ENCODE assay signal across 25 mouse cellular contexts in the genomic region with DNA sequence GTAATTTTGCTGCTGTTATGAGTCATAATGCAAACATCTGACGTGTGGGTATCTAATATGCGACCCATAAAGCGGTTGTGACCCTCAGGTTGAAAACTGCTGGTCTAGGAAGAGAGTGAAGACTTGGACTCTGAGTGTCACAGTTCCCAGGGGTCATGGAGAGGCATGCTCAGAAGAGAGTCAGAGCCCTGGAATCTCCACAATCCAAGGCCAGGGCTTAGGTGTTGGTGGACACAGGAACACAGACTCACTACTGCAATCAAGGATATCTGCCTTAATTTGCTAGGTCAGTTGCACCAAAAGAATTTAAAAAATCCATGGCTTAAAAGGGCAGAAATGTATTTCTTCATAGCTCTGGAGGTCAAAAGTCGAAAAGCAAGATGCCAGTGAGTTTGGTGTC. TPM values are rescaled to one million over a fixed set of nuclear protein-coding genes. Genes with fewer than 3 reads are reported as not detected.
A peak's percentile ranks its signal among the peaks of the same experiment; 100 is the strongest.
DNase-seq lines count a peak whose midpoint lies in the region; ATAC-seq and TF ChIP-seq lines count a peak whose summit lies in the region.
"Had no signal": no experiment of that assay in that cellular context is flagged by ENCODE, and none has a peak within 500 bp of the region (broad histone marks: within the 10 kb centered on the region; RNA-seq: fewer than 3 reads in every experiment).

No protein-coding gene starts in this region.

- H3K36me3 ChIP-seq in testis, adult 2 months (ENCODE audit: control insufficient read depth, insufficient read depth, low read length) = no peaks in the 10 kb centered on the region
- H3K36me3 ChIP-seq: embryonic facial prominence, embryonic 13.5 days; embryonic facial prominence, embryonic 15.5 days; forebrain, embryonic 10.5 days; forebrain, embryonic 12.5 days had no signal

- peak; percentile 62 for ATAC-seq in Patski
- ATAC-seq: forebrain, embryonic 14.5 days; forebrain, embryonic 16.5 days had no signal

- POLR2A ChIA-PET in Patski (lab: Charles Lee) = no interaction called here

- in situ Hi-C loops in Patski (cut with MboI; ENCODE audit: low pct_unique_long_range_greater_than_20kb) = no loop called here

- H3K27ac ChIP-seq in testis, adult 2 months (ENCODE audit: control insufficient read depth, insufficient read depth, low read depth, low read length) = no peak overlapping the region
- H3K27ac ChIP-seq: embryonic facial prominence, embryonic 13.5 days; embryonic facial prominence, embryonic 15.5 days; forebrain, embryonic 10.5 days; forebrain, embryonic 12.5 days had no signal

- no peaks in the 10 kb centered on the region for H3K27me3 ChIP-seq in testis, adult 2 months (ENCODE audit: control insufficient read depth, insufficient read depth, low read length)
- no peaks in the 10 kb centered on the region for H3K27me3 ChIP-seq in Patski
- H3K27me3 ChIP-seq: embryonic facial prominence, embryonic 13.5 days; embryonic facial prominence, embryonic 15.5 days; forebrain, embryonic 12.5 days had no signal

- H3K4me1 ChIP-seq in testis, adult 2 months (ENCODE audit: control insufficient read depth, insufficient read depth, low read length) = peaks cover 10% of the 10 kb centered on the region
- H3K4me1 ChIP-seq: forebrain, embryonic 12.5 days had no signal

- no peak for TF ChIP-seq POLR2A in testis, adult 2 months (IDR thresholded peaks at IDR 0.05; ENCODE audit: control insufficient read depth, low read depth, low read length)

- peak overlapping the region; percentile 69 for H3K4me3 ChIP-seq in testis, adult 2 months (ENCODE audit: control insufficient read depth, low read depth, low read length)
- H3K4me3 ChIP-seq: embryonic facial prominence, embryonic 13.5 days; embryonic facial prominence, embryonic 15.5 days; erythroblast, embryonic 14.5 days; forebrain, embryonic 10.5 days; forebrain, embryonic 12.5 days had no signal

- peak; percentile 32 for DNase-seq in adrenal gland, adult 2 months
- no peak for DNase-seq in adrenal gland, postnatal 14 days
- DNase-seq in testis, postnatal 10 days (ENCODE audit: low spot score) = no peak
- no peak for DNase-seq in Patski (ENCODE audit: low read depth, low spot score)
- no peak for DNase-seq in right cerebral cortex, postnatal 14 days
- DNase-seq: adrenal gland, adult 8-10 months; adrenal gland, postnatal 25 days; cerebellum, adult 11 months; cerebellum, adult 18-20 months; cerebellum, adult 8-10 months; cerebellum, adult 9-11 months; cerebellum, postnatal 14 days; cerebellum, postnatal 36 days; embryo, embryonic 11 days had no signal

- CTCF ChIA-PET in Patski (lab: Charles Lee) = interaction anchor here (1.0 to 1.2 kb wide), 2 partner anchors 11 to 13 kb away, joined by 3 read pairs; no protein-coding TSS in a partner anchor

- TF ChIP-seq CTCF in testis, adult 2 months (IDR thresholded peaks at IDR 0.05; ENCODE audit: control insufficient read depth, insufficient read depth, insufficient replicate concordance, low read depth, low read length) = no peak
- no peak for TF ChIP-seq CTCF in Patski (IDR thresholded peaks at IDR 0.05)

RNA-seq across cellular contexts. Expression of gene Trank1, which starts 18.3 kb away (rescaled TPM):
- total RNA-seq in adrenal gland, adult 2 months (2021) = 10 to 100 TPM; 37.5 to 84.7 TPM
- 51.5 and 57.8 TPM in 2 replicates for polyA plus RNA-seq in adrenal gland, adult 2 months (2012; rRNA removed)
- total RNA-seq in adrenal gland, postnatal 14 days (2021) = 56.4 and 61.0 TPM in 2 replicates
- polyA plus RNA-seq in testis, adult 2 months (2012; rRNA removed) = 21.3 and 25.0 TPM in 2 replicates
- polyA plus RNA-seq in Patski (2021) = 8.6 TPM
- total RNA-seq: common myeloid progenitor, adult 5-6 weeks; MEL had no signal
- polyA plus RNA-seq: C2C12; erythroblast, embryonic 14.5 days had no signal

RNA-seq across cellular contexts. Expression of gene Epm2aip1, which starts 21.5 kb away (rescaled TPM):
- total RNA-seq in adrenal gland, adult 2 months (2021) = 10 to 100 TPM; 33.5 to 44.2 TPM
- polyA plus RNA-seq in adrenal gland, adult 2 months (2012; rRNA removed) = 6.4 and 7.7 TPM in 2 replicates
- total RNA-seq in adrenal gland, postnatal 14 days (2021) = 36.3 and 39.8 TPM in 2 replicates
- 3.6 and 4.2 TPM in 2 replicates for polyA plus RNA-seq in testis, adult 2 months (2012; rRNA removed)
- 28.7 TPM for polyA plus RNA-seq in Patski (2021)

RNA-seq across cellular contexts. Expression of gene Mlh1, which starts 21.6 kb away (rescaled TPM):
- 10 to 100 TPM; 15.0 to 17.5 TPM for total RNA-seq in adrenal gland, adult 2 months (2021)
- polyA plus RNA-seq in adrenal gland, adult 2 months (2012; rRNA removed) = 11.0 and 13.2 TPM in 2 replicates
- total RNA-seq in adrenal gland, postnatal 14 days (2021) = 20.6 and 20.9 TPM in 2 replicates
- polyA plus RNA-seq in testis, adult 2 months (2012; rRNA removed) = 10.1 and 12.1 TPM in 2 replicates
- polyA plus RNA-seq in Patski (2021) = 17.1 TPM
